Mouse (Mus musculus) thymus, adult 2 months (tissue): ENCODE data around the gene Ccdc8. TPM values are rescaled to one million over a fixed set of nuclear protein-coding genes. Genes with fewer than 3 reads are reported as not detected.

Experiments
- DNase-seq: peaks from one replicate; pipeline ENCODE4 v3.0.0; 2021
- H3K27ac ChIP-seq: fragments of 200-500 bp; 2 replicates; pipeline ENCODE4 v1.5.1; 2012; ENCODE audit warnings: low read length, control low read depth; ENCODE audit not compliant: control insufficient read depth, insufficient read depth
- H3K27me3 ChIP-seq: fragments of 200-500 bp; 2 replicates; pipeline ENCODE4 v1.6.1; 2012; ENCODE audit warnings: mild to moderate bottlenecking, low read length, moderate library complexity, mixed read lengths; ENCODE audit not compliant: control insufficient read depth, insufficient read depth
- H3K36me3 ChIP-seq: fragments of 200-500 bp; 2 replicates; pipeline ENCODE4 v1.6.1; 2012; ENCODE audit warnings: mild to moderate bottlenecking, low read length, moderate library complexity; ENCODE audit not compliant: control insufficient read depth, insufficient read depth
- H3K4me1 ChIP-seq: fragments of 200-500 bp; replicated peaks from 2 replicates; pipeline ENCODE4 v1.6.1; 2012; ENCODE audit warnings: low read length; ENCODE audit not compliant: control insufficient read depth, insufficient read depth
- H3K4me3 ChIP-seq: fragments of 200-500 bp; 2 replicates; pipeline ENCODE4 v1.5.1; 2012; ENCODE audit warnings: mild to moderate bottlenecking, low read length, control low read depth, moderate library complexity; ENCODE audit not compliant: control insufficient read depth, insufficient read depth
- CTCF ChIP-seq: fragments of 200-500 bp; IDR thresholded peaks from 2 replicates; pipeline ENCODE4 v1.5.1; 2012; ENCODE audit warnings: mild to moderate bottlenecking, control low read depth, low read length, moderate library complexity, borderline replicate concordance; ENCODE audit not compliant: control insufficient read depth, poor library complexity, insufficient read depth; ENCODE audit errors: extremely low read depth
- POLR2A ChIP-seq: fragments of 200-500 bp; IDR thresholded peaks from 2 replicates; pipeline ENCODE4 v1.6.1; 2012; ENCODE audit warnings: mild to moderate bottlenecking, low read length, control low read depth, moderate library complexity; ENCODE audit not compliant: control insufficient read depth, poor library complexity, insufficient read depth; ENCODE audit errors: extremely low read depth
- WGBS: fragments of 180-500 bp; shearing (Covaris S2); methylation state at CpG from one replicate; pipeline ENCODE4 v1.1.7; 2018; 5-methylcytosine and 5-hydroxymethylcytosine counted together
- polyA plus RNA-seq: library from polyadenylated mRNA; depleted of rRNA; stranded (reverse); fragments of >200 nt; gene quantifications from 2 replicates; pipeline ENCODE4 v1.2.3, GENCODE M21; 2012

The Ccdc8 gene
- polyA plus RNA-seq, 1 experiment = 2.0 TPM

DNA sequence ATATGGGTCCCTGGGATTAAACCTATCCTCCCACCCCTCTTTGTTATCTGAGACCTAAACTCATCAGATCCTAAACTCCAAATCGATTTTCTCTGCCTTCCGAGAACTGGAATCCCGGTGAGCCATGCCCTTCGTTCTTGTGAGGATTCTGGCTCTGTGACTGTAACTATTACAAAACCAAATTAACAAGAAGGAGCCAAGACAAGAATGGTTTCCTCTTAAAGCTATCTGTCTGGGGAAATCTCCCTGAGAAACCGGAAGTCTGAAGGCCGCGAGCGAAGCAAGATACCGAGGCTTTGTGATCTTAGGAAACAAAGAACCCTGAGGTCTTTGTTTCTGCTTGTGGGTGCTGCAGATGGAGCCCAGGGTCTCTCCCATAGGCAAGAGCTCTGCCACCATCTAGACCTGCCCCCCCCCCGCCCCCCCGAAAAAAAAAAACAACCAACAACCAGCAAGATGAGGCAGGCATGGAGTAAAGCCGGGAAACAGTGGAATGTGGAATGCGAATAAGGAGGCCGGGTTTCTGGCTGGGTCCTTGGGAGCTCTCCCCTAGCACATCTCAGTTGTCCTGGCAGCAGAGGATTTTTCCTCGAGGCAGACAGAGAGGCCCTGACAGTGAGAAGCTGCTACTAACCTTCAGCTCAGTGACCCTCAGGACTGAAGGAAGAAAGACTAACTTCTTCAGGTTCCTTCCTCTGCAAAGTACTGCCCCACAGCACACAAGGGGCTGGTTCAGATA is 2.3 kb upstream of the Ccdc8 start:
- Histone ChIP-seq H3K27ac (peak overlapping the region; percentile 76), H3K4me1 (peaks cover 35% of the 10 kb centered on the region), H3K27me3 (no peaks in the 10 kb centered on the region; the same call in 1 of the 2 replicates), H3K4me3 (no peak overlapping the region), H3K36me3 (no peaks in the 10 kb centered on the region)
- TF ChIP-seq POLR2A (no peak), CTCF (no peak)
- DNase-seq = peak; percentile 38
- whole genome bisulfite sequencing = 21% methylated on average over 15 of the region's 15 CpGs

DNA sequence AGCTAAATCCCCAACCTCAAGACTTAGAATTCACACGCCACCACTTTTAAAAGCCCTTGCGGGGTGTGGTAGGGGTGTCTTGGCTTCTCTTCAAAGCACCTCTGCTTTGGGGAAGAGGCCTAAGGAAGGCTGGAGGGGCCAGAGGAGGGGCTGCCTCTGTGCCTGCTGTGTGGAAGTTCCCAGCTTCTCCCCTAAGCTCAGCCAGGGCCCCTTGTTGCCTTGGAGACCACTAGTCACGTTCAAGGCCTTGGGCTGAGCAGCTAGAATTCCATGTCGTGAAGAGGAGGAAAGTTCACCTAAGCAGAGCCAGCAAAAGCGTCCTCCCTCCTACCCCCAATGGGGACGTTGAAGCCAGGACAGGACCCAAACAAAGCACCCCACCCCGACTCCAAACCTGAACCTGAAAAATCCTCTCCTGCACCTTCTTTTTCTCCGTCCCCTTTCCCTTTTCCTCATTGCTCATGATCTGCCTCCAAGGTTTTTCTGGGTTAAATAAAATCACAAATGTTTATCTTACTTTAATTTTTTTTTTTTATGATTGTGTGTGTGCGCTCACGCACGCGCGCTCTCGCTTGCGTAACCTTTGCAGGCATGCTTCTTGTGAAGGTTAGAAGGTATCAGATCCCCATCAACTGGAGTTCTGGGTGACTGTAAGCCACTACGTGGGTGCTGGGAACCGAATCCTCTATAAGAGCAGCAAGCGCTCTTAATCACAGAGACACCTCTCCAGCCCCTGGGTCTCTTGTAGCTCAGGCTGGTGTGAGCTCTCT is 642 bp upstream of the Ccdc8 start:
- H3K4me1 ChIP-seq = peaks cover 38% of the 10 kb centered on the region
- TF ChIP-seq CTCF = no peak
- TF ChIP-seq POLR2A = no peak
- no peaks in the 10 kb centered on the region for H3K36me3 ChIP-seq
- 69% methylated on average over 18 of the region's 18 CpGs for WGBS
- no peak overlapping the region for H3K27ac ChIP-seq
- no peak for DNase-seq
- H3K27me3 ChIP-seq = no peaks in the 10 kb centered on the region; the same call in 1 of the 2 replicates
- H3K4me3 ChIP-seq = no peak overlapping the region

DNA sequence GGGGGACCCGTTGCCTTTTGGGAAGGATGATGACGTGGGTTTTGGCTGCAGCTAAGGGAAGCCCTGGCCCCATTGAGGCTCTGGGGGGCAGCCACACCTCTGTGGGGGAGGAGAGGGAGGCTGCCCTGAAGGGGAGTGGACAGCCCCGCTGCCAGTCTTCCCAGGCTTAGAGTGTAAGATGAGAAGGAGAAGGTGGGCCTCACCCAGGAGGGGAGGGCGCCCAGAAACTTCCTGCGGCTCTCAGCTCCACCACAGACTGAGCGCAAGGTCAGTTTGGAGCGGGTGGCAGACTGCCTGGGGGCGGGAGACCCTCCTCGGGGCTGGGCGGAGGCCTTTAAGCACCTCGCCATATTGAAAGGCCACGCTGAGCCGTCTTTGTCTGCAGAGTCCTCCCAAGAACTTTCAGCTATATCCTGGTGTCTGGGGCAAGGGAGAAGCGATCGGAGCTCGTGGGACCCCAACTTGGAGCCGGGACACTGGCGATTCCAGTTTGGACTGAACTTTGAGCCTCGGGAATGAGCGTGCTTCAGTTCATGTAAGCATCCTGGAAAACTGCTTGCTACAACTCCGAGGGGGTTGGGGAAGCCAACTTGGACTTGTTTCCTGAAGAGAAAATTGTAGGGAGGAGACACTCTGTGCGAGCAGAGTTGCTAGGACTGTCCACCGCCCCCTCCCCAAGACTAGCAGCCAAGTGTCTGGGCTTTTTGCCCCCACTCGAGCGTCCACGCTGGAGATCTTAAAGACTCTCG is 1.3 kb downstream of the Ccdc8 start:
- DNase-seq = no peak
- H3K36me3 ChIP-seq = no peaks in the 10 kb centered on the region
- H3K27me3 ChIP-seq = no peaks in the 10 kb centered on the region; the same call in 1 of the 2 replicates
- peaks cover 34% of the 10 kb centered on the region for H3K4me1 ChIP-seq
- peak overlapping the region; percentile 10; the same call in 1 of the 2 replicates for H3K4me3 ChIP-seq
- 23% methylated on average over 27 of the region's 27 CpGs for WGBS
- H3K27ac ChIP-seq = no peak overlapping the region
- no peak for TF ChIP-seq CTCF
- no peak for TF ChIP-seq POLR2A

DNA sequence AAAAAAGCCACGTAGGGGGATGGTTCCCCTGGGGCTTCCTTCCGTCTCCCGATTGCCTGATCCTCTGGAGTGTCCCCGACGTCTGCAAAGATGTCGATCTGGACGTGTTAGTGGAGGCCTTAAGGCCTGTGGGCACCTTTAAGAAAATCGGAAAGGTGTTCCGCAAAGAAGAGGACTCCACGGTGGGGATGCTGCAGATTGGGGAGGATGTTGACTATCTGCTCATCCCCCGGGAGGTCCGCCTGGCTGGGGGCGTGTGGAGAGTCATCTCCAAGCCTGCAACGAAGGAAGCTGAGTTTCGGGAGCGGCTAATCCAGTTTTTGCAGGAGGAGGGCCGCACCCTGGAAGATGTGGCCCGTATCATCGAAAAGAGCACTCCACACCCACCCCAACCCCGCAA is 1.9 kb downstream of the Ccdc8 start:
- no peaks in the 10 kb centered on the region for H3K36me3 ChIP-seq
- no peak for DNase-seq
- no peak overlapping the region for H3K4me3 ChIP-seq
- H3K27me3 ChIP-seq = no peaks in the 10 kb centered on the region; the same call in 1 of the 2 replicates
- H3K27ac ChIP-seq = no peak overlapping the region
- TF ChIP-seq CTCF (no peak), POLR2A (no peak)
- H3K4me1 ChIP-seq = peaks cover 33% of the 10 kb centered on the region
- WGBS = 40% methylated on average over 20 of the region's 20 CpGs

DNA sequence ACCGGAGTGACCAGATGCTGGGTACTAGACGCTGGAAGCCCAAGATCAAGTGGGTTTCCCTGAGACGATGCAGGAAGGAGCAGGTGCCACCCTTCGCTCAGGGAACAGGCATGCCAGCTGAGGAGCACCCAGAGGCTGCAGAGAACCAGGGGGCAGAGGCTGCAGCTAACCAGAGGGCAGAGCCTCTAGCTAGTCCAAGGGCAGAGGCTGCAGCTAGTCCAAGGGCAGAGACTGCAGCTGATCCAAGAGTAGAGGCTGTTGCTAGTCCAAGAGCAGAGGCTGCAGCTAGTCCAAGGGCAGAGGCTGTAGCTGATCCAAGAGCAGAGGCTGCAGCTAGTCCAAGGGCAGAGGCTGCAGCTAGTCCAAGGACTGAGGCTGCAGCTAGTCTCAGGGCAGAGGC is 2.8 kb downstream of the Ccdc8 start:
- H3K36me3 ChIP-seq = no peaks in the 10 kb centered on the region
- no peak overlapping the region for H3K4me3 ChIP-seq
- H3K27ac ChIP-seq = no peak overlapping the region
- DNase-seq = no peak
- no peaks in the 10 kb centered on the region; the same call in 1 of the 2 replicates for H3K27me3 ChIP-seq
- H3K4me1 ChIP-seq = peaks cover 24% of the 10 kb centered on the region
- TF ChIP-seq POLR2A (no peak), CTCF (no peak)
- 71% methylated on average over 4 of the region's 4 CpGs for WGBS

DNA sequence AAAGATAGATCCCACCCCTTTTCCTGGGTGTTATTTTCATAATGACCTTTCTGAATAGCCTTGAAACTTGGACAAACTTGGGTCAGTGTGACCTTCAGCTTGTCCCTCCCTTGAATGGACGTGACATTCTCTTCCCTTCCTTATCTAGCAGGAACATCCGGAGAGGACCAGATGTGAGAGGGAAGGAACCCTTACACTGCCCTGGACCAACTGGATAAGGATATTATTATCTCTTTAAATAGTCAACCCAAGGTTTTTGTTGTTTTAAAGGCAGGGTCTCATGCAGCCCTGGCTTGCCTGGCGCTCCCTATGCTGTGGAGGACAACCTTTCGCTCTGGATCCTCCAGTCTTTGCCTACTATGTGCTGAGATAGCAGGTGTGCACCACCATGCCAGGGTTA is 6.7 kb downstream of the Ccdc8 start:
- WGBS = 86% methylated on average over 4 of the region's 4 CpGs
- no peak for DNase-seq
- H3K27me3 ChIP-seq = no peaks in the 10 kb centered on the region; the same call in 1 of the 2 replicates
- H3K36me3 ChIP-seq = no peaks in the 10 kb centered on the region
- H3K27ac ChIP-seq = no peak overlapping the region
- H3K4me3 ChIP-seq = no peak overlapping the region
- H3K4me1 ChIP-seq = peaks cover 4% of the 10 kb centered on the region; the same call in 1 of the 2 replicates
- no peak for TF ChIP-seq CTCF
- TF ChIP-seq POLR2A = no peak
